Mouse (Mus musculus): Measurements from ENCODE around the gene Spata1. TPM values are rescaled to one million over a fixed set of nuclear protein-coding genes. Genes with fewer than 3 reads are reported as not detected.

The Spata1 gene
- polyA plus RNA-seq, 1 experiment from 2014 or later, result 4.2 TPM

- Histone ChIP-seq H3K9ac (peak overlapping the region; percentile 96), H3K27me3 (ENCODE audit: insufficient read depth, low read length) (no peaks in the 10 kb centered on the region), H3K9me3 (ENCODE audit: low read depth, low read length) (no peaks in the 10 kb centered on the region), H3K4me2 (peak overlapping the region; percentile 85), H3K4me3 (ENCODE audit: low read depth, low read length) (peak overlapping the region; percentile 84), H3K4me1 (ENCODE audit: insufficient read depth) (peaks cover 8% of the 10 kb centered on the region; the same call in 1 of the 2 replicates), H3K27ac (ENCODE audit: low read depth) (peak overlapping the region; percentile 97), H3K36me3 (ENCODE audit: insufficient read depth) (peaks cover 13% of the 10 kb centered on the region)
- ATAC-seq (ENCODE audit: insufficient read depth) (no peak), DNase-seq (no peak)
- no peak for TF ChIP-seq CTCF (IDR thresholded peaks at IDR 0.05; ENCODE audit: low read depth)
- whole genome bisulfite sequencing, result 2% methylated on average over 13 of the region's 13 CpGs
Observed at GRCm38 (mm10) chr3:146498989-146499388, 564 bp downstream of the Spata1 start.

DNA sequence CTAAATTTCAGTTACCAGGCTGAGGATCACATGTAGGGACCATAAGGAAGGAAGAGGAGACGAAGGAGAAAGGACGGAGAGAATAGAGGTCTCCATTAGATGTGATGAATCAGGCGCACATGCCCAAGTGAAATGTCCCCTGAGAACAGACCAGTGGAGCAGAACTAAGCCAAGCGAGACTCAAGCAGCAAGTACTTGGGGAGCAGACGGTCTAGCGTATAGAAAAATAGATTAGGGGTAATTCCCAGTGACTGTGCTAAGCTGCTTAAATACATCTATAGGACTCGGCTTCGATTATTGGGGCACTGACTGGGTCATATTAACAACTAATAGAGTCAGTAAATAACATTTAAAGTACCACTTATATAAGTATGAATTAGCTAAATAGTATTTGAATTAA lies 4.6 kb downstream of the Spata1 start:
- no peaks in the 10 kb centered on the region for H3K9me3 ChIP-seq (ENCODE audit: low read depth, low read length)
- 82% methylated on average over 8 of the region's 8 CpGs for WGBS

GRCm38 (mm10) chr3:146486464-146486863 lies 13.1 kb downstream of the Spata1 start:
- WGBS, result 80% methylated on average over 4 of the region's 4 CpGs
- DNase-seq (no peak), ATAC-seq (ENCODE audit: insufficient read depth) (no peak)
- no peaks in the 10 kb centered on the region for H3K27me3 ChIP-seq (ENCODE audit: insufficient read depth, low read length)
- no peaks in the 10 kb centered on the region for H3K4me1 ChIP-seq (ENCODE audit: insufficient read depth)
- H3K9ac ChIP-seq, result no peak overlapping the region
- H3K4me2 ChIP-seq, result no peak overlapping the region
- H3K36me3 ChIP-seq (ENCODE audit: insufficient read depth), result no peaks in the 10 kb centered on the region
- no peak overlapping the region for H3K27ac ChIP-seq (ENCODE audit: low read depth)
- H3K9me3 ChIP-seq (ENCODE audit: low read depth, low read length), result no peaks in the 10 kb centered on the region
- no peak for TF ChIP-seq CTCF (IDR thresholded peaks at IDR 0.05; ENCODE audit: low read depth)
- H3K4me3 ChIP-seq (ENCODE audit: low read depth, low read length), result no peak overlapping the region

More for the DNA sequence above, 4.6 kb downstream of the Spata1 start:
- H3K4me2 ChIP-seq, result no peak overlapping the region
- DNase-seq (no peak), ATAC-seq (ENCODE audit: insufficient read depth) (no peak)
- no peaks in the 10 kb centered on the region for H3K27me3 ChIP-seq (ENCODE audit: insufficient read depth, low read length)
- H3K4me3 ChIP-seq (ENCODE audit: low read depth, low read length), result no peak overlapping the region
- no peak for TF ChIP-seq CTCF (IDR thresholded peaks at IDR 0.05; ENCODE audit: low read depth)
- H3K36me3 ChIP-seq (ENCODE audit: insufficient read depth), result no peaks in the 10 kb centered on the region
- H3K4me1 ChIP-seq (ENCODE audit: insufficient read depth), result no peaks in the 10 kb centered on the region
- no peak overlapping the region for H3K9ac ChIP-seq
- no peak overlapping the region for H3K27ac ChIP-seq (ENCODE audit: low read depth)

DNA sequence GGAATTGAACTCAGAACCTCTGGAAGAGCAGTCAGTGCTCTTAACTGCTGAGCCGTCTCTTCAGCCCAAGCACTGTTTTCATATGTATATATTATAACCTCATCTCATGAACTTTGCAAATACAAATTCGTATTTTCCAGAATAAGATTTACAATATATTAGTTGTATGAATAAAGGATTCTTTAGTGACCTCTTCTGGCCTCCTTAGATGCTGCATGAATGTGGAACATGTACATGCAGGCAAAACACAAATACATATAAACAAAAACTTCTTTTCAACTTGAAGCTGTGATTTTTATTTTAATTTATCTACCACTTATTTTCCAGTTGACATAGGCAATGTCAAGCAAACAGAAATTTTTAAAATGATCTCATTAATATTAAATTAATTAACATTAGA lies 17.5 kb downstream of the Spata1 start:
- peak; percentile 36 for DNase-seq
- Histone ChIP-seq H3K36me3 (ENCODE audit: insufficient read depth) (no peaks in the 10 kb centered on the region), H3K9me3 (ENCODE audit: low read depth, low read length) (no peaks in the 10 kb centered on the region), H3K4me1 (ENCODE audit: insufficient read depth) (no peaks in the 10 kb centered on the region), H3K27ac (ENCODE audit: low read depth) (no peak overlapping the region), H3K4me2 (no peak overlapping the region), H3K9ac (no peak overlapping the region), H3K4me3 (ENCODE audit: low read depth, low read length) (no peak overlapping the region), H3K27me3 (ENCODE audit: insufficient read depth, low read length) (no peaks in the 10 kb centered on the region)
- TF ChIP-seq CTCF (IDR thresholded peaks at IDR 0.05; ENCODE audit: low read depth), result no peak
- no peak for ATAC-seq (ENCODE audit: insufficient read depth)
- WGBS, result 50% methylated on average over 2 of the region's 2 CpGs

DNA sequence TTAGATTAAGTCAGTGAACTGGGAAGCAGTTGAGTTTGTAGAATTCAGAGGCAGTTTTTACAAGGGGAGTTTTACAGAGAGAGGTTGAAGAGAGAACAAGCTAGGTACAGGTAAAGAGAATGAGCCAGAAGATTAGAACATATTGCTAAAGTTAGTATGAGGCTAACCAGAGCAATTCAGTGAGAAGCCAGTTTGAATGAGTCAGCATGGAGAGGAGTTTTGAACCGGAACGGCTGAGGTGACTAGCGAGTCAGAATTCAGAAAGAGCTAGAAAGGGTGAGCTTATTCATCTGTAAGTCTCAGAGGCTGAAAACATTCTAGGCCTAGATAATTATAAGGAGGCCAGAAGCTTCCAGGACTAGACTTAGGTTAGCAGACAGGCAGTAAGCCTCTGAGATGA lies 25.1 kb downstream of the Spata1 start:
- WGBS, result 92% methylated on average over 3 of the region's 3 CpGs
- H3K4me3 ChIP-seq (ENCODE audit: low read depth, low read length), result no peak overlapping the region
- no peak for DNase-seq
- H3K4me1 ChIP-seq (ENCODE audit: insufficient read depth), result no peaks in the 10 kb centered on the region
- no peak for ATAC-seq (ENCODE audit: insufficient read depth)
- no peak for TF ChIP-seq CTCF (IDR thresholded peaks at IDR 0.05; ENCODE audit: low read depth)
- no peaks in the 10 kb centered on the region for H3K9me3 ChIP-seq (ENCODE audit: low read depth, low read length)
- no peak overlapping the region for H3K27ac ChIP-seq (ENCODE audit: low read depth)
- H3K9ac ChIP-seq, result no peak overlapping the region
- H3K36me3 ChIP-seq (ENCODE audit: insufficient read depth), result no peaks in the 10 kb centered on the region
- H3K4me2 ChIP-seq, result no peak overlapping the region
- no peaks in the 10 kb centered on the region for H3K27me3 ChIP-seq (ENCODE audit: insufficient read depth, low read length)

DNA sequence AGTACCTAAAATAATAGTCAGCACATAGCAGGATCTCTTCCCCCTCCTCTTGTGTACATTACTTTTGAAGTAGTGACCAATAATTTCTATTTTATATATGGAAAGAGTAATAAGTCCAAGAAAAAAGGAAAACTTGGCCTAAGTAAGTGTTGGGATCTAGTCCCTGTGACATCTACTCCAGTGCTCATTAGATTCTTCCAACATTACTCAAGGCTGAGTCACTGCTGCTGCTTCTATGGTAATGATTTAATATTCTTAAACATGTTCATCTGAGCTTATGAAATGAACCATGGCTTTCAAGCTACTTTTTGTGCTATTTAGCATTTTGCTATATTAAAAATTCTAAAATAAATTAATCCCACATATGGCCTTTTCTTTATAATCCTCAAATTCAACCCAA lies 25.8 kb downstream of the Spata1 start:
- H3K36me3 ChIP-seq (ENCODE audit: insufficient read depth), result no peaks in the 10 kb centered on the region

DNA sequence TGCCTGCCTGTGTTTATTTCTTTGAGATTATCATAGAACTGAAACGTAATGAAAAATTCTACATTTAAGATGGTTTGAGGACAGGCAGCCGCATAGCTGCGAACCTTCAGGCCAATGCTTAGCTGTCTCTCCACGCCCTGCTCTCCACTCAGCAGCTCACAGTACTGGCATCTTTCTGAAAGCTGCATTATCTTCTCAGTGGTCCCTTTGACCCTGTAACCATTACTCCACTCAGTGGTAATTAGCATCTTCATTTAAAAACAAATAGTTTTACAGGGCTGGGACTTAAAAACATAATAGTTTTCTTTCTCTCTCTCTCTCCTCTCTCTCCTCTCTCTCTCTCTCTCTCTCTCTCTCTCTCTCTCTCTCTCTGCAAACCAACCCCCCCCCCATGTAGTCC lies 26.9 kb downstream of the Spata1 start:
- Histone ChIP-seq H3K4me3 (ENCODE audit: low read depth, low read length) (no peak overlapping the region), H3K4me1 (ENCODE audit: insufficient read depth) (no peaks in the 10 kb centered on the region), H3K9me3 (ENCODE audit: low read depth, low read length) (no peaks in the 10 kb centered on the region), H3K4me2 (no peak overlapping the region), H3K27me3 (ENCODE audit: insufficient read depth, low read length) (no peaks in the 10 kb centered on the region), H3K9ac (no peak overlapping the region), H3K36me3 (ENCODE audit: insufficient read depth) (no peaks in the 10 kb centered on the region), H3K27ac (ENCODE audit: low read depth) (no peak overlapping the region)
- TF ChIP-seq CTCF (IDR thresholded peaks at IDR 0.05; ENCODE audit: low read depth), result no peak
- no peak for ATAC-seq (ENCODE audit: insufficient read depth)
- WGBS, result 59% methylated on average over 4 of the region's 4 CpGs
- no peak for DNase-seq

More for the DNA sequence above, 25.8 kb downstream of the Spata1 start:
- H3K9me3 ChIP-seq (ENCODE audit: low read depth, low read length), result no peaks in the 10 kb centered on the region
- DNase-seq (no peak), ATAC-seq (ENCODE audit: insufficient read depth) (no peak)
- H3K9ac ChIP-seq, result no peak overlapping the region
- no peaks in the 10 kb centered on the region for H3K4me1 ChIP-seq (ENCODE audit: insufficient read depth)
- no peak overlapping the region for H3K4me3 ChIP-seq (ENCODE audit: low read depth, low read length)
- no peaks in the 10 kb centered on the region for H3K27me3 ChIP-seq (ENCODE audit: insufficient read depth, low read length)
- no peak overlapping the region for H3K27ac ChIP-seq (ENCODE audit: low read depth)
- TF ChIP-seq CTCF (IDR thresholded peaks at IDR 0.05; ENCODE audit: low read depth), result no peak
- H3K4me2 ChIP-seq, result no peak overlapping the region

GRCm38 (mm10) chr3:146469226-146469625 lies 30.3 kb downstream of the Spata1 start:
- H3K27me3 ChIP-seq (ENCODE audit: insufficient read depth, low read length), result no peaks in the 10 kb centered on the region
- H3K4me1 ChIP-seq (ENCODE audit: insufficient read depth), result no peaks in the 10 kb centered on the region
- ATAC-seq (ENCODE audit: insufficient read depth) (no peak), DNase-seq (no peak)
- no peaks in the 10 kb centered on the region for H3K9me3 ChIP-seq (ENCODE audit: low read depth, low read length)
- no peak overlapping the region for H3K27ac ChIP-seq (ENCODE audit: low read depth)
- no peak for TF ChIP-seq CTCF (IDR thresholded peaks at IDR 0.05; ENCODE audit: low read depth)
- H3K36me3 ChIP-seq (ENCODE audit: insufficient read depth), result no peaks in the 10 kb centered on the region
- 67% methylated on average over 2 of the region's 2 CpGs for WGBS
- H3K4me2 ChIP-seq, result no peak overlapping the region
- H3K4me3 ChIP-seq (ENCODE audit: low read depth, low read length), result no peak overlapping the region
- H3K9ac ChIP-seq, result no peak overlapping the region

Measured in lung, embryonic 14.5 days (tissue).